In the genomic region with DNA sequence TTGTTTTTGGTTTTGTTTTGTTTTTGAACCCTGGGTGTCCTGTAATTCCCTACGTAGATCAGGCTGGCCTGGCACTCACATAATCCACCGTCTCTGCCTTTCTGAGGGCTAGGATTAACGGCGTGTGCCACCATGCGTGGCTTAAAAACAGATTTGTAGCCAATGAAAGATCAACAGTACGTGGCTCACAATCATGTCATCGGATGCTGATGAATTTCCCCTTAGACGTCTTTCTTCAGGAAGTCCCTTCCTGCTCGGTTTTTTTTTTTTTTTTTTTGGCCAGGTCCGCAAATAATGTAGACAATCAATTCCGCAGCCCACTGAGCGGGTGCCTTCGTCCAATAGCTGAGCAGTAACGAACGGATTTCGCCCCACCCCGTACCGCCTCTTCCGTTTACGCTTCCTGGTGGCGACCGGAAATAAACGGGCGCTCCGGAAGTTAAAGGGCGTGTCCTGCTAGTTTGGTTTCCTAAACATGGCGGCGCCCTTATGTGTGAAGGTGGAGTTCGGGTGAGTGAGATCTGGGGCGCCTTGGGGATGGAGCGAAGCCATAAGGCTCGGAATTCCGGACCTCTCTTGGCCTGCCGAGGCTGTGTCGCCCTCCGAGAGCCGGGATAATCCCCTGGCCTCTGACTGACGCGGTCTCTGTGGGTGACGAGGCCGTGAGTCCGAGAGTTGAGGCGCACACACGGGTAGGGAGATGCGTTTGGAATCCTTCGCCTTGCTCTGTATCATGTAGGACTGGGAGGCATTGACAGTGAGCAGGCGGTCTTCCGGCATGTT, we compare ENCODE assay signal across 8 mouse cellular contexts. TPM values are rescaled to one million over a fixed set of nuclear protein-coding genes. Genes with fewer than 3 reads are reported as not detected.
A peak's percentile ranks its signal among the peaks of the same experiment; 100 is the strongest.
DNase-seq lines count a peak whose midpoint lies in the region; ATAC-seq lines count a peak whose summit lies in the region.

No protein-coding gene starts in this region.

- DNase-seq in Muller cell, postnatal 12 days (ENCODE audit: inconsistent ontology term) = peak; percentile 96
- DNase-seq in cerebellum, adult 9-11 months = peak; percentile 96
- peak; percentile 94 to 97 for DNase-seq in frontal cortex, adult 2 months (ENCODE audit: extremely low spot score in 1 of 2, low spot score in 1 of 2)
- peak; percentile 98 for DNase-seq in hindbrain, embryonic 11.5 days (ENCODE audit: low spot score)
- peak; percentile 88 to 93 for DNase-seq in layer of hippocampus, postnatal 10 days (ENCODE audit: low spot score in 2 of 2)
- peak; percentile 98 for DNase-seq in lung, postnatal 10 days
- DNase-seq in ovary, postnatal 36 days (ENCODE audit: low spot score) = peak; percentile 91
- DNase-seq in thymus, postnatal 25 days = peak; percentile 93

- H3K4me1 ChIP-seq in hindbrain, embryonic 11.5 days (replicated peaks; ENCODE audit: control insufficient read depth, insufficient read depth, low read length) = peaks cover 6% of the 10 kb centered on the region

- H3K27ac ChIP-seq in hindbrain, embryonic 11.5 days (ENCODE audit: low read depth, low read length) = peak overlapping the region; percentile 97

- H3K4me2 ChIP-seq in hindbrain, embryonic 11.5 days (replicated peaks; ENCODE audit: low read depth, low read length) = peak overlapping the region; percentile 79

- no peaks in the 10 kb centered on the region for H3K27me3 ChIP-seq in hindbrain, embryonic 11.5 days (ENCODE audit: control insufficient read depth, insufficient read depth, low read length)

- ATAC-seq in hindbrain, embryonic 11.5 days (ENCODE audit: low FRiP score) = peak; percentile 95

- H3K4me3 ChIP-seq in hindbrain, embryonic 11.5 days (ENCODE audit: low read depth, low read length) = peak overlapping the region; percentile 96

- H3K9ac ChIP-seq in hindbrain, embryonic 11.5 days (ENCODE audit: low read depth, low read length) = peak overlapping the region; percentile 81

- no peaks in the 10 kb centered on the region for H3K9me3 ChIP-seq in hindbrain, embryonic 11.5 days (ENCODE audit: control insufficient read depth, low read length)

- H3K36me3 ChIP-seq in hindbrain, embryonic 11.5 days (ENCODE audit: control insufficient read depth, insufficient read depth, low read length) = no peaks in the 10 kb centered on the region

- under 1% methylated on average over 48 of the region's 48 CpGs for WGBS in hindbrain, embryonic 11.5 days

RNA-seq across cellular contexts. Expression of gene Urm1, which starts 7.2 kb away (rescaled TPM):
- polyA plus RNA-seq in frontal cortex, adult 2 months (2012; rRNA removed) = 56.4 and 68.3 TPM in 2 replicates
- polyA plus RNA-seq in hindbrain, embryonic 11.5 days (2014; fragmentation: Nextera tagmentation; extraction: Ambion mirVana) = 17.4 and 29.0 TPM in 2 replicates
- total RNA-seq in layer of hippocampus, postnatal 10 days (2021) = 10 to 100 TPM; 42.4 to 55.0 TPM

RNA-seq across cellular contexts. Expression of gene Slc27a4, which starts 24.7 kb away (rescaled TPM):
- 60.2 and 65.3 TPM in 2 replicates for polyA plus RNA-seq in frontal cortex, adult 2 months (2012; rRNA removed)
- polyA plus RNA-seq in hindbrain, embryonic 11.5 days (2014; fragmentation: Nextera tagmentation; extraction: Ambion mirVana) = 17.9 and 18.4 TPM in 2 replicates
- total RNA-seq in layer of hippocampus, postnatal 10 days (2021) = 10 to 100 TPM; 88.9 to 94.0 TPM

RNA-seq across cellular contexts. Expression of gene Trub2, which starts 38.8 kb away (rescaled TPM):
- 37.5 and 40.1 TPM in 2 replicates for polyA plus RNA-seq in frontal cortex, adult 2 months (2012; rRNA removed)
- polyA plus RNA-seq in hindbrain, embryonic 11.5 days (2014; fragmentation: Nextera tagmentation; extraction: Ambion mirVana) = 30.2 and 32.3 TPM in 2 replicates
- total RNA-seq in layer of hippocampus, postnatal 10 days (2021) = 10 to 100 TPM; 47.7 to 59.7 TPM

RNA-seq across cellular contexts. Expression of gene Coq4, which starts 39.8 kb away (rescaled TPM):
- 42.3 and 42.7 TPM in 2 replicates for polyA plus RNA-seq in frontal cortex, adult 2 months (2012; rRNA removed)
- 37.7 and 39.7 TPM in 2 replicates for polyA plus RNA-seq in hindbrain, embryonic 11.5 days (2014; fragmentation: Nextera tagmentation; extraction: Ambion mirVana)
- 10 to 100 TPM; 32.4 to 35.9 TPM for total RNA-seq in layer of hippocampus, postnatal 10 days (2021)

RNA-seq across cellular contexts. Expression of gene Cercam, which starts 41.8 kb away (rescaled TPM):
- 15.9 and 16.2 TPM in 2 replicates for polyA plus RNA-seq in frontal cortex, adult 2 months (2012; rRNA removed)
- polyA plus RNA-seq in hindbrain, embryonic 11.5 days (2014; fragmentation: Nextera tagmentation; extraction: Ambion mirVana) = 16.9 and 17.1 TPM in 2 replicates
- total RNA-seq in layer of hippocampus, postnatal 10 days (2021) = 10 to 100 TPM; 11.9 to 15.0 TPM

Comparison
In these comparisons a context has a peak if more than half of its experiments do, and no peak if none do; other contexts are left out.
1. Peak in every context shown above with its lines: DNase-seq, ATAC-seq, H3K4me3 ChIP-seq and H3K27ac ChIP-seq.